Mouse (Mus musculus) megakaryocyte progenitor cell, adult 5-6 weeks (primary cell): ENCODE measurements at regions not wholly inside any gene's neighbourhood (a gene's known extent, or its start where the extent isn't known, plus 50 kb on each side); places are given as distances from the start of the nearest gene placed in this dataset.
A peak's percentile ranks its signal among the peaks of the same experiment; 100 is the strongest.

Source experiments
- ATAC-seq: replicated peaks from 2 replicates; pipeline ENCODE4 v1.8.0; 2016; ENCODE audit warnings: mild to moderate bottlenecking, moderate TSS enrichment, inconsistent platforms; ENCODE audit not compliant: poor library complexity

DNA sequence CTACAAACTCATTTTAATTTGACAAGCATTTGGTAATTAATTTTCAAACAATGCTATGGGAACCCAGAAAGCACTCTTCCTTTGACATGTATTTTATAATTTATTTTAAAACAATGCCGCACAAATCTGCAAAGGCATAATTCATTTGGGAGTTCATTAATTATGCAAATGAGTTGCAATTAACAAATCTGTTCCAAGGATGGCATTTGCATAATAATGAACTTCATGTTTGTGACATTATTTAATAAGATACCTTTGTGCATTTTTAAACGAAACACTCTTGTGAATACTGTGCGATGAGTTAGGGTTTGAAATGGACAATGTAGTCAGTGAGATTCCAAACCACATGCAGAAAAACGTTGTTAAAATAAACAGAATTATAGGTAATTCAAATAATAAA is 80.9 kb upstream of the Itga4 start:
- no peak for ATAC-seq

DNA sequence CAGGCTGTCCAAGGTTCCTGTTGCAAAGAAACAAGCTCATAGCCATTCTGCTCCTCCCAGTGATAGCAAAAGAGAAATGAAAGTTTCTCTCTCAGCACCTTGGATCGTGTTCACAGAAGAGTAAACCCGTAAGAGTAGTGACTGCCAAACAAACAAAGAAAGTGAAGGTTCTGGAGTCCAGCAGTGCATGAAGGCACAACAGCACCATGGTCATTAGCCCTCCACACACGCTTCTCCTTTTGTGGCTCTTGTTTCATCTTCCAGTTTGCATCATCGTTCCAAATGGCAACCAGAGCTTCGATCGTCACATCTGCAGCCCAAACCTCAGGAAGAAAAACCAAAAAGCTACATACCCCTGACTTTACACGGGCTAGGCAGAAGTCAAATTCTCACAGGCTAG is 74.4 kb upstream of the Itga4 start:
- ATAC-seq, result peak; percentile 90

DNA sequence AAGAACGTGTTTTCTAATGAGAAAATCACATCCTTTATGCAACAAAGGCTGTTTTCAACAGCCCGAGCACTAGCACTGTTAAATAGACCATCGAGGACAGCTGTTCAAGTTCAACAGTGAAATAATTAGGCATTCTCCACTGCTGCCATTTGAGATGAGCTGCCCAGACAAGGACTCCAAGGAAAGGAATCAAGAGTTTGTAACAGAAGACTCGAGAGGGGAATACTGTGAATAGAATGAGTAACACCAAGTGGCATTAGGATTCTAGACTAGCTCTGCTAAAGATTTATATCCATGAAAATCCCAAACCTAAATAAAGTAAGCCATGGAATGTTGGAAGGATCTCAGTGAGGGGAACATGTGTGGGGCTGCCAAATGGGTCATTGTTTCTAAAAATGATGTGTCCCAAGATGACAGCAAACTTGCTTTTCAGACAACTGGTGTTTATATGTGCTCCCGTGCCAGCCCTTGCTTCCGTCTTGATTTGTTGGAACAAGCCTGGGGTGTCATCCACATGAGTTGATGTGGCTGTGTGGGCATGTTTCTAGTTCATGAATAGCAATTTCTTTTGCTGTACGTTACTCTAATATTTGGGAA is 72.1 kb upstream of the Itga4 start:
- no peak for ATAC-seq

DNA sequence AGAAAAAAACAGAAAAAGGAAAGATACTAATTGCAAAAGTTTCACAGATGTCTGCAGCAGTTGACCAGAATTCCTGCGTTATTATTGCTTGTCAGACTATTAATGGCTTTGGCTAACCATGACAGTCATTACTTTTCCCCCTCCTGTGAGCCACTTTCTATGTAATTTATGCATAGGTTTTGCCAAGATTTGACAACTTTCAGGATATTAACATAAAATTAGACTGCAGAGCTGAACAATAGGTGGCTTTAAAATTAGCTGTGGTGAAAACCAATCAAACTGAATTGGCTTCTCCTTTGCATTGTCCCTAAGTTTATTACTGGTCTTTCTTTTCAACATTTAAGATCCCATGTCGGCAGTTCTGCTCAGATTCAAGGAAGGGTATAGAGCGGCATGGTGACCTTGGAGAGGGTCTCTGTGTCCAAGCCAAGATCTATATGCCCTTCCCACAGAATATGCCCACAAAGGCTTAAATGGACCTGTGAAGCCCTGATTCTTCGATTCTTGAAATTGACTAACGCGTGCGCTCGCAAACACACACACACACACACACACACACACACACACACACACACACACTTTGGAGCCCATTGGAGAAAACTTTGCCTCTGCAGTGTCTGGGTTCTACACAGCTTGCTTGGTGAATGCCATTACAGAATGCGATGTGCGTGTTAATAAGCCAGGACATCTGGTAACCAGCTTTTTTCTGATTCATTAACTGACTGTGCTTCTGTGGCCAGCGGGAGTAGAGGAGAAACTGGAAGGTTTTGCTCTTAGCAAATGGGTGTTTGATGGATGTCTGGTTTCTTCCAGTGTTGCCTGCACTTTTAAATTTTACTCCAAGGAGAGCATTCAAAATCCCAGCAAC is 69.8 kb upstream of the Itga4 start:
- ATAC-seq, result no peak

DNA sequence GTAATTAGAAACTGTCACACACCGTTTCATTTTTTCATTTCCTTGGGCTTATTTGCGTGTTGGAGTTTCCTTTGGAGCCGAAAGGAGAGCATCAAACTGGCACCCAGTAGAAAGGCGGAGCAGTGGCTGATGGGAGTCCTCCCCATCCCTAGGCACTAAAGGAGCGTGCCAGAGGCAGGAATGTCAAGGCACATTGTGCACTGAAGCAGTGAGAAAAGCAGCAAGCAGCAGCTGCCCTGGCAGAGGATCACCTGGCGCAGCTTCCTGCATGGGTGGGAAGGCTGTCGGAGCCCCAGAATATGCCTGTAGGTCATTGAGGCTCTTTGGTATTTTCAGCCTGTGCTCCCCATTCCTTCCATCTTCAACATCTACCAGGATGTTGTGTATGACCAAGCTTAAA is 68.3 kb upstream of the Itga4 start:
- ATAC-seq, result no peak

DNA sequence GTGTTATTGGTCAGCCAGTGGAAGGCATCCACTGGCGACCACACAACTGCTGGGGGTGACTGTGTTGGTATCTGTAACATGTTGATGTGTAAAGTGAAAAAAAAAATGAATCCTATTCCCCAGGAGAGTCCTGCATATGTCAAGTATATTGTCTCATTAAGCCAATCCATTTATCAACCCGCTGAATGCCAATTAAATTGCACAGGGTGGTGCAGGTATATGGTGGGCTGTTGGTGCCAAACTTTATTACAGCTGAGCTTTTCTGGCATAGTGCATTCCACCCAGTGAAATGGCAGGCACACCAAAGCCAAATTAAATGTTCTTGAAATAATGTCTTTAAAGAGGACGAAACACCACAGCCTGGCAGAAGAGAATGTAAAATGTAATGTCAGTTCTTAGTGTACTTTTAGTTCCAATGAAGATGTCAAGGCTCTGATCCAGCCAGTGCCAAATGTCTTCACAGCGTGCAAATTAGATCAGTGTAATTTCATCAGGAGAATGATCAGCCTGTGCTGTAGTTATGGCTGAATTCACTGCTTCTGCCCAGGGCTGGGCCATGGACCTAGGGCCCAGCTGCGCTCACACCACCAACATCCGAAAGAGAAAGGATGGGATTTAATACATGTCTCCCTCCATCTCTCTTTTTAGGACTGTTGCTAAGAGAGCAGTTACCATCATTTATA is 66.6 kb upstream of the Itga4 start:
- no peak for ATAC-seq

DNA sequence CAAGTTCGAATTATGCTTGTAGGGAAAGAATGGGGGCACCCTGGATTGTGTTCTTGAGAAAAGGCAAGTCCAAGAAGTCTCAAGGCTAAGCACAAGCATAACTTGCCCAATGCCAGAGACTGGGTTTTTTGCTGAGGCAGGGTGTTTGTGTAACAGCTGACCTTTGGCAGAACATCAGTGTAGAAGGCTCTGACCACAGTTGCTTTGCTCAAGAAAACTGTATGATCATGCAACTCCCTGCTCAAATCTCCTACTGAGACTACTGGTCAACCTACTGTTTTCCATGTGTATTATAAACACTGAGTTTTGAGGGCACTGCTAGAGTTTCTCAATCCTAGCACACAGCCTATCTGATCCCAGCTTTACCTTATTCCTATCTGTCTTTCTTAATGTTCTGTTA is 61.4 kb upstream of the Itga4 start:
- ATAC-seq, result peak; percentile 61

DNA sequence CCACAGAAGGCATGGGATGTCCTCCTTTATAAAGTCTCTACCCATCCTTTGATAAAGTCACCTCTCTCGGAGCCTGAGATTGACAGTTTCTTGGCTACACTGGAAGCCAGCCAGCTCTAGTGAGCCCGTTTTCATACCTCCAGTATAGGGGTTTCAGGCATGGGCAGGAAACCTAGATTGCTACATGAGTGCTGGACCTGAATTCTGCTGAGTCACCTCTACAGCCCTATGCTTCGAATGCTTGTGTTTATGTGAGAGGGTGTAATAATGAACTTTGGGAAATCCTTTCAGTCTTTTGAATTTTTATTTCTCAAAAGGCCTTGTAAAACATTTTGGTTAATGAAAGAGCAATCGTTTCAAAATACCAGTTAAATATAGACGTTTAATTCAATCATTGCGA is 53.5 kb upstream of the Itga4 start:
- peak; percentile 84 for ATAC-seq
